Mouse (Mus musculus): ENCODE measurements at regions not wholly inside any gene's neighbourhood (a gene's known extent, or its start where the extent isn't known, plus 50 kb on each side); places are given as distances from the start of the nearest gene placed in this dataset.

DNA sequence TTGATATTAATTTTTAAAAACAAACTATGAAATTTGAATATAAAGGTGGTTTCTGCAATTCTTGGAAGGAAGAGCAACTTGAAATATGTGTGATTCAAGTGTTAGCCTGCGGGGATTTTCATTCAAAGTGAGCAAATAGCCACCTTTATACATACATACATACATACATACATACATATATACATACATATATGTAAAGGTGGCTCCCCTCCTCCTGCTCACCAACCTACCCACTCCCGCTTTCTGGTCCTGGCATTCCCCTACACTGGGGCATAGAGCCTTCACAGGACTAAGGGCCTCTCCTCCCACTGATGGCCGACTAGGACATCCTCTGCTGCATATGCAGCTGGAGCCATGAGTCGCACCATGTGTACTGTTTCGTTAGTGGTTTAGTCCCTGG is 221.3 kb upstream of the Pde3a start:
- no peak for DNase-seq

GRCm38 (mm10) chr6:141034824-141035223 is 214.2 kb upstream of the Pde3a start:
- peak; percentile 25 to 31 for DNase-seq

GRCm38 (mm10) chr6:141041358-141041757 is 207.7 kb upstream of the Pde3a start:
- peak; percentile 61 to 64 for DNase-seq

GRCm38 (mm10) chr6:141041781-141042625 is 207.1 kb upstream of the Pde3a start:
- peak; percentile 68 to 84 for DNase-seq

DNA sequence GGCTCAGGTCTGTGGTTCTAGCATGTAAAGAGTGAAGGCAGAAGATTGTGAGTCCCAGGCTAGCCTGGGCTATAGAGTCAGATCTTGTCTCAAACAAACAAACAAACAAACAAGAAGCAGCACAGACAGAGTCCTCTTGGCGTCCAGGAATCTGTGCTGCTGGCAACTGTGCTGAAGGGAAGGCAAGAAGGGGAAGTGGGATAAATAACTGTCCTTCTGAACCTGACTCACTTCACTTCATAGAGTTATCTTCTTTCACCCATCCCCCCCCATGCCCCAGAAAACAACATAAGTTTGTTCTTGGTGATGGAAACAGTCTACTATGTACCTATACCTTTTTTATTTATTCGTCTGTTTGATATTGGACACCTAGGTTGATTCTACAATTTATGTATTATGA is 200.8 kb upstream of the Pde3a start:
- no peak for DNase-seq

DNA sequence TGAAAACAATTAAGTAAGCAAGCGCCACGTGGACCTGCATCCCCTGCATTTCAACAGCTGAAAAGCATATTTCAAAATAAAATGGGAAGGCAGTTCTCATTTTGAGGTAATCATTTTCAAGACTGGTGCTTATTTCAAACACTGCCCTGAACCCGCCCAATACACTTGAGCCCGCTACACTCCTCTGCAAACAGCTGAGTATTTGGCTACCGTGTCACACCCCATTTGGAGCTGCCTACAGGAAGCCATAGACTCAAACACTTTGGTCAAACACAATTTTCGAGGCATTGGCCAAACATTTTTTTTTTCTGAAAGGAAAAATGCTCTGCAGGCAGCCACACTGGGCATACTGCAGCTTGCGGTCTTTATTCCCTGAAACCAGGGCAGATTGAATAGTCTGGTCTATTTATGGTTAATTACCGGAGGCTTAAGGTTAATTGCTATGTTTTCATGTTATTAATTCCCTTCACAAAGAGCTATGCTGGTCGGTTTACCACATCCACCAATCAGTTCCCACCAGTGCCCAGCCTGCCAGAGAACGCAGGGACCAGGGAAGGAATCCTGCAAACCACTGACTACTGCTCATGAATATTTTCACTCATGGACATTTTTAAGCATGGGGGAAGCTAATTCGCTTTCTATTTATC is 198.9 kb upstream of the Pde3a start:
- no peak for DNase-seq

- DNase-seq, result no peak
Measured at GRCm38 (mm10) chr6:141054026-141054425, 195.0 kb upstream of the Pde3a start.

DNA sequence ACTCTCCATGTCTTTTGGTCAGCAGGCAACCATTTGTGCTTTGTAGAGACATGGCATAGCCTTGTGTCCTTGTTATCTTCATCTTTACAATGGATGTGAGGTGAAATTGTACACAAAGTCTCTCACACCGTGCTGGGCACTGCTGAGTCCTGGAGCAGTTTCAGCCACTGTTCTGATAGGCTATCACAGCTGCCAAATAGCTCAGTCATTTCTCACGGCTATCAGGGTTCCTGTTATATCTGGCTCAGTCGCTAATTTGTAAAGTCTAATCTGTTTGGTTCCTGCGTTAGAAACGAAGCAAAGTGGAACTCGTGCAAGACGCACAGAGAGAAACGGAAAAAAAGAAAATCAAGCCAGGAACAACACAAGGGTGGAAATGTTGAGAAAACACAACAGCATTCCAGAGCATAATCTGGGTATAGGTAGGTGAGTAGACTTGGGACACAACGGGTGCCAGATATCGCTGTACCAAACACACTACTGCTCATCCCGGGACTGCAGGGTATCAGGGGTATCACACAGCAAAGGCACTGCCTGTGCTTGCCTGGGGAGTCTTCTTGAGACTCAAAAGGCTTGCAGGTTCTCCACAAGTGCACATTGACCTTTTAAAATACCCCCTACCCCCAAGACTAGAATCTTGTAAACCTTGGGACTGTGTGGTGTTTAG is 189.7 kb upstream of the Pde3a start:
- peak; percentile 25 to 44 for DNase-seq

- no peak for DNase-seq
Measured at GRCm38 (mm10) chr6:141065724-141066123, 183.3 kb upstream of the Pde3a start.

- no peak for DNase-seq
Measured at GRCm38 (mm10) chr6:141068861-141069467, 180.1 kb upstream of the Pde3a start.

- no peak for DNase-seq
Measured at GRCm38 (mm10) chr6:141069896-141070295, 179.2 kb upstream of the Pde3a start.

DNA sequence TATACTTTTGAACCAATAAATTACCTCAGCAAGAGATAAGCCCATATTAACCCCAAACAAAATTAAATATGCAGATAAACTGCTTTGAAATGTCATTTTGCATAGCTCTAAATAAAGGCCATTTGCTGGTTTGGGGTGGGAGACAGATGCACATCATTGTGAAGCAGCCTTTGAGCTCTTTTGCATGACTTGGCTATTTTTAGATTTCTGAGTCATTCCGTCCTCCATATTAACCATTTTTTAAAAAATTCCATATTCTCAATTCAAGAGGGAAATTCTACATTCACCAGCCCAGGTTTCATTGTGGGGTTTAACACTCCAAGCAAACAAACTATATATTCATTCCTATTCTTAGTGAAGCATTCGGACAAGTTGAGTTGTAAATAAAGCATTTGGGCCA is 177.6 kb upstream of the Pde3a start:
- no peak for DNase-seq

DNA sequence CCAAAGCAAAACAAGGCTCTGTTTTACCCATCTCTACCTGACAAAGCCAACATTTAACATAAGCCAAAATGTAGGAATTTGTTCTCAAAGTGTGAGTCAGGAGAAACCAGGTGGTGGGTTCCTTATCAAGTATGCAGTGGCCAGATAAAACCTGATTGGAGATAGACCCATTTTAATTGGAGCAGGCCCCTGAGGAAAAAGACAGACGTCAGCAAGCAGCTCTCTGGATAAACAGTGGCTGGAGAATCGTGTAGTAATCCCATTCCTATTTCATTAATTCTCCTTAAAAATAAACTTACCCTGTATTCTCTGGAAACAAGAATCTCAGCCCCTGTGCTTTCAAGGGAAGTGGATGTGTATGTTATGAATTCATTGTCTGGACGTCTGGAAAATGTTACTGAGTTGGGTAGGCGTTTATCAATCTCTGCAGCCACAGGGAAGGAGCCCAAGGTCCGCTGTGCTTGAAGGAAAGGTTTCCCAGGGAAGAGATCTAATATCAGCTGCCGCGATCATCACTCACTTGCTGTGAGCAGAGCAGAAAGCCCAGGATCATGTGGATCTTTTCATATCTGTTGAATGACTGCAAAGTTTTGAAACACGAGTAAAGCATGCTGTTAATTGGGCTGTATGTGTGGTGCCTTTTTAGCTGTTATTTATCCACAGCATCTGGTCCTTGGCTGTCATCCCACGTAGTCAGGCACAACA is 157.8 kb upstream of the Pde3a start:
- DNase-seq, result peak; percentile 52 to 60

- DNase-seq, result peak in 1 of 2 experiments; percentile 19
Measured at GRCm38 (mm10) chr6:141091781-141092140, 157.3 kb upstream of the Pde3a start.

DNA sequence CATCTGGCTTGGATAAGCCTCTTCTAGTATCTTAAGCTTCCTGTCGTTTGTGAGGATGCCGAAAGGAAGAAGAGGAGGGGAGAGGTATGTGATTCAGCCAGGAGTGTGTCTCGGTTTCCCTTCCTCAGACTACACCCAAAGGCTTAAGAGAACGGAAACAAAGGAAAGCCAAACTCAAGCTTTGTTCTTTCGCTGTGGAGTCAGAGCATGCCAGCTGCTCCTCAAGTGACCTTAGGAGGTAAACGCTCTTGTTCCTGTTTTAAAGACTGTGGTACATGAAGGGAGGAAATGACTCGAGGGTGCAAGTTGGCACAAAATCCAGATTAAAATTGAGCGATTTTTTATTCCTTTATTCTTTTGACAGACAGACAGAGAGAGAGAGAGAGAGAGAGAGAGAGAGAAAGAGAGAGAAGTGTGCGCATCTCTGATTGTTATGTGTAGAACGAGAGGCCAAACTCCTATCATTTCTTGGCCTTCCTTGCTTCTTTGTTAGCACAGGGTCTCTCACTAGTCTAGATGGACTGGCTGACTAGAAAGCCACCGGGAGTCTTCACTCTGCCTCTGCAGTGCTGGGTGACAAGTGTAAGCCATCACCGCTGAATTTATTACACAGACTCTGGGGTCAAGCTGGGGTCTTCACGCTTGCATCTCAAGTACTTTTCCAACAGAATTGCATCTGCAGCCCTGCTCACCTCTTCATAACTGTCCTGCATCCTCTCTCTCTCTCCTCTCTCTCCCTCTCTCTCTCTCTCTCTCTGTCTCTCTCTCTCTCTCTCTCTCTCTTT is 151.5 kb upstream of the Pde3a start:
- peak in 1 of 2 experiments; percentile 9 for DNase-seq

GRCm38 (mm10) chr6:141118287-141118686 is 130.8 kb upstream of the Pde3a start:
- no peak for DNase-seq

DNA sequence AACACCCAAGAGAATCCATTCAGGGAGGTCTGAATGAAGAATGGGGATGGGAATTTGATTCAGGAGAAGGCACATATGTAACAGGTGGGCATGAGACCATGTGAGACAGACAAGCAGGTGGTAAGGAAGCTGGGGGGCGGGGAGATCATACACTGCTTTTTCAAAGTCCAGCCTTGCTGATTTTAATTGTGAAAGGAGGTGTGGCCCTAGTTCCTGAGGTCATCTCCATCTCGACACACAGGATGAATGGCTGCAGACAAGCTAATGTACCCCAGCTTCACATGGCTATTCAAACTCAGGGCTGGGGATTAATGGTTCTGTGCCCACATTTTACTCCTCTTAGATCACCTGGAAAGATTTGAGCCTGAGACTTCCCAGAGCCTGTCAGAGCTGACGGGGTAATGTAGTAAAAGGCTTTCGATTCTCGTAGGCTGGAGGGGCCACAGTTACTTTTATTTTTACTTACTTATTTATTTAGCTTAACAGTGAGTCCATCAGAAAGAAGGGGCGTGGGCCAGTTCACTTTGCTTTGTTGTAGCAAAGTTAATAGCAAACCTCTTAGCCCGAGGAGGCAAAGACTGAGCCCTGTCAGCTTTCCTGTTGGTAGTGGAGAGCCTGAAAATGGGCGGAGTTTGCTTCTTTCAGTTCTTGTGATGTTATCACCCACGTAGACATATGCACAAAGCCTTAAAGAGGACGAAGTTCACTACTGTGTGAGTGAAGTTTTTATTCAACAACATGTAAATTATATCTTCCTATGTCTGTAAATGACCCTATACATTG is 122.3 kb upstream of the Pde3a start:
- DNase-seq, result no peak

DNA sequence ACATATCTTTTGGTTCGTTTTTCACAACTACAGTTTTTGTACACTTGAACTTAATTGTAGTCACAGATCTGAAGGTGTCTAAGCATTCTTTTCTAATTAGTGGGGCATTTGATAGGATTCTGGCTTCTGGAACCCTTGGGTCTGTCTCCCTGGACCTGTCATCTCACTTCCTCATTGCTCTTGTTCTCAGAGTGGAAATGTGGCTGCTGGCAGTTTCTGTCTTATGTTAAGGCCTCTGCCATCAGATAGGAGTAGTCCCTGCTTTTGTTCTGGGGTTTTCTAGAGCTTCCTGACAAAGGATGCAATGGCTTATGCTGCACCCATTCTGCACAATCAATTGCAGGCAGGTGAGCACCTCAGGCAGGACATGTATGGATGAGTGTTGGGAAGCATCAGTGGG is 119.5 kb upstream of the Pde3a start:
- no peak for DNase-seq

DNA sequence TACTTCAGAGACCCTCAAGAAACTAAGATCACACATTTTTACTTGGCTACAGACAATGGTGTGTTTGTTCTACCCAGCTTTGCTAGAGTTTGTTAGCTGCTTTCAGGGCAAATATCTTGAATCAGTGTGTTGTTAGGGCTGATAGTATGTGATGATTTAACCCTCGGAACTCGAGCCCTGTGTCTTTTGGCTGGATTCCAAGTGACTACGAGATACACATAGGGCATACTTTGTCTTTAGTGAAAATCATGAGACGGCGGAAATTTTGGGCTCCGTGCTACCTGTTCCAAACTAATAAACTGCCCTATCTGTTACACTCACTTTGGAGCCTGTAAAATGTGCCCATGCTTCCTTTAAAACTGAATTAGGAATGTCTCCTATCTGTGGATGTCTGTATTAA is 114.9 kb upstream of the Pde3a start:
- no peak for DNase-seq

DNA sequence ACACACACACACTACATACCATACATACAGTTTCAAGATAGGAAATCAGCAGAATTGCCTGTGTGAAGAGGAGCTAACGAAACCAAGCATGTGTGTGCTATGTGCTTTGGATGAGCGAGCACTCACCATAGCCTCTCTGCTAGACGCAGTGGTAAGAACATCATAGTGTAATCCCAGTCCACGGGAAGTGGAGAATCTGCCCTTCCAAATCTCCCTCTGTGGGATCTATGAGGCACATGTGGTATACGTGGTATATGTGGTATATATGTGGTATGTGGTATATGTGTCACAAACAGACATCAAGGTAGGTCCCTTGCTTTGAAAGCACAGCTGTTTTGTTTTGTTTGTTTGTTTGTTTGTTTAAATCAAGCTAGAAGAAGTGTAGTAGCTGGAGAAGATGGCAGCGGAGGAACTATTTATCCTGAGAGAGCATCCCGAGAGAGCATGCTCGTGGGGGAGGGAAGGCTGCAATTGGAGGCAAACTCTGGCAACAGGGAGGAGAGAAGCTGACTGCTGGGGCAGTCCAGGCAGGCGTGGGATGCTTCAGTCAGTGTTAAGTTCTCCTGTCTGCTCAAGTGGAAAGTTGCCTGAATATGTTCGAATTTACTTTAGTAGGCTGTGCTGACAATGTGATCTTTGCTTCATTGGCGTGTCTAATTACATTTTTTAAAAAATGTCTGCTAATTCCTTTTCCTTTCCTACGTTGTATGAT is 112.2 kb upstream of the Pde3a start:
- DNase-seq, result no peak

Measured in heart, adult 18-20 months (tissue).